Mouse (Mus musculus) liver, embryonic 14.5 days (tissue): ENCODE measurements at regions not wholly inside any gene's neighbourhood (a gene's known extent, or its start where the extent isn't known, plus 50 kb on each side); places are given as distances from the start of the nearest gene placed in this dataset.

Experiments
- CTCF ChIP-seq: IDR thresholded peaks from 2 replicates; pipeline ENCODE4 v1.5.1; 2016; ENCODE audit warnings: antibody characterized with exemption, low read depth, control low read depth
- EP300 ChIP-seq: IDR thresholded peaks from 2 replicates; pipeline ENCODE4 v1.6.1; 2016; ENCODE audit warnings: antibody characterized with exemption, low read depth

- TF ChIP-seq CTCF = no peak
- TF ChIP-seq EP300 = no peak
Measured at GRCm38 (mm10) chr19:36290778-36291177, 57.3 kb upstream of the Pcgf5 start.
